ENCODE assay signal across 8 mouse cellular contexts in genomic region chr15:11035947-11036474, GRCm38 (mm10). TPM values are rescaled to one million over a fixed set of nuclear protein-coding genes. Genes with fewer than 3 reads are reported as not detected.
DNase-seq lines count a peak whose midpoint lies in the region; ATAC-seq and TF ChIP-seq lines count a peak whose summit lies in the region.

No protein-coding gene starts in this region.

- no peak for DNase-seq in heart, postnatal 4 days
- DNase-seq in liver, embryonic 14.5 days (ENCODE audit: low read depth in 3 of 3, low spot score in 3 of 3) = no peak
- DNase-seq in frontal cortex, postnatal 10 days (ENCODE audit: low spot score in 2 of 2) = no peak
- DNase-seq in testis, postnatal 10 days (ENCODE audit: low spot score) = no peak
- DNase-seq in thymus, postnatal 10 days (ENCODE audit: low spot score in 2 of 2) = no peak

- H3K9me3 ChIP-seq in heart, embryonic 12.5 days (replicated peaks) = no peaks in the 10 kb centered on the region
- no peaks in the 10 kb centered on the region for H3K9me3 ChIP-seq in E14TG2a.4 (ENCODE audit: low read length)
- H3K9me3 ChIP-seq in forebrain, embryonic 12.5 days = no peaks in the 10 kb centered on the region
- H3K9me3 ChIP-seq in liver, embryonic 14.5 days (ENCODE audit: control insufficient read depth, low read length) = no peaks in the 10 kb centered on the region

- no peaks in the 10 kb centered on the region for H3K36me3 ChIP-seq in heart, embryonic 12.5 days
- no peaks in the 10 kb centered on the region for H3K36me3 ChIP-seq in E14TG2a.4 (ENCODE audit: insufficient read depth, low read length)
- no peaks in the 10 kb centered on the region for H3K36me3 ChIP-seq in forebrain, embryonic 12.5 days (replicated peaks)
- H3K36me3 ChIP-seq in liver, embryonic 14.5 days (replicated peaks; ENCODE audit: control insufficient read depth, insufficient read depth, low read depth) = no peaks in the 10 kb centered on the region

- peaks cover 67% of the 10 kb centered on the region for H3K27me3 ChIP-seq in heart, embryonic 12.5 days (replicated peaks)
- H3K27me3 ChIP-seq in E14TG2a.4 (ENCODE audit: insufficient read depth, low read length) = peaks cover 77% of the 10 kb centered on the region
- peaks cover 52% of the 10 kb centered on the region for H3K27me3 ChIP-seq in forebrain, embryonic 12.5 days
- peaks cover 30% of the 10 kb centered on the region for H3K27me3 ChIP-seq in liver, embryonic 14.5 days (ENCODE audit: control insufficient read depth, insufficient read depth, low read length)

- peak overlapping the region; percentile 38 for H3K4me3 ChIP-seq in heart, embryonic 12.5 days
- peak overlapping the region; percentile 71 for H3K4me3 ChIP-seq in E14TG2a.4 (replicated peaks; ENCODE audit: low read length)
- H3K4me3 ChIP-seq in forebrain, embryonic 12.5 days (replicated peaks) = peak overlapping the region; percentile 36
- no peak overlapping the region for H3K4me3 ChIP-seq in liver, embryonic 14.5 days (ENCODE audit: insufficient read depth in 1 of 2, low read depth in 2 of 2, low read length in 2 of 2)

- H3K9ac ChIP-seq in heart, embryonic 12.5 days = no peak overlapping the region
- no peak overlapping the region for H3K9ac ChIP-seq in forebrain, embryonic 12.5 days
- H3K9ac ChIP-seq in liver, embryonic 14.5 days (replicated peaks) = no peak overlapping the region

- no peak for TF ChIP-seq EP300 in liver, embryonic 14.5 days (IDR thresholded peaks at IDR 0.05; ENCODE audit: low read depth)

- WGBS in heart, embryonic 12.5 days = 6% methylated on average over 34 of the region's 34 CpGs
- WGBS in forebrain, embryonic 12.5 days = 4% methylated on average over 34 of the region's 34 CpGs
- WGBS in liver, embryonic 14.5 days (ENCODE audit: insufficient replicate concordance) = 6% methylated on average over 34 of the region's 34 CpGs

- peaks cover 20% of the 10 kb centered on the region for H3K4me1 ChIP-seq in heart, embryonic 12.5 days (replicated peaks)
- peaks cover 33% of the 10 kb centered on the region for H3K4me1 ChIP-seq in E14TG2a.4 (replicated peaks; ENCODE audit: low read depth, low read length)
- peaks cover 22% of the 10 kb centered on the region for H3K4me1 ChIP-seq in forebrain, embryonic 12.5 days
- no peaks in the 10 kb centered on the region for H3K4me1 ChIP-seq in liver, embryonic 14.5 days (replicated peaks; ENCODE audit: control insufficient read depth in 2 of 2, insufficient read depth in 2 of 2, low read length in 1 of 2)

- no peak for ATAC-seq in heart, embryonic 12.5 days (ENCODE audit: insufficient number of reproducible peaks, low FRiP score)
- ATAC-seq in forebrain, embryonic 12.5 days (ENCODE audit: low FRiP score) = no peak; the same call in 1 of the 2 replicates
- ATAC-seq in liver, embryonic 14.5 days (ENCODE audit: insufficient read depth) = no peak

- peak overlapping the region; percentile 67 for H3K4me2 ChIP-seq in heart, embryonic 12.5 days
- H3K4me2 ChIP-seq in forebrain, embryonic 12.5 days = peak overlapping the region; percentile 57
- peak overlapping the region; percentile 37 for H3K4me2 ChIP-seq in liver, embryonic 14.5 days (ENCODE audit: low read depth)

- no peak for TF ChIP-seq CTCF in E14TG2a.4 (conservative IDR thresholded peaks at IDR 0.05; ENCODE audit: low read length)
- no peak for TF ChIP-seq CTCF in liver, embryonic 14.5 days (IDR thresholded peaks at IDR 0.05; ENCODE audit: low read depth)

- no peak overlapping the region for H3K27ac ChIP-seq in heart, embryonic 12.5 days (ENCODE audit: poor library complexity, severe bottlenecking)
- H3K27ac ChIP-seq in forebrain, embryonic 12.5 days = no peak overlapping the region
- no peak overlapping the region for H3K27ac ChIP-seq in liver, embryonic 14.5 days

RNA-seq across cellular contexts. Expression of gene Rxfp3, which starts 1.8 kb away (rescaled TPM):
- 0.06 TPM in 2 replicates for polyA plus RNA-seq in heart, embryonic 12.5 days (2016; fragmentation: Nextera tagmentation; extraction: Ambion mirVana)
- under 1 TPM; 0.05 to 0.09 TPM for total RNA-seq in heart, postnatal 4 days (2021)
- polyA plus RNA-seq in forebrain, embryonic 12.5 days (2016; fragmentation: Nextera tagmentation; extraction: Ambion mirVana) = 1.9 and 2.5 TPM in 2 replicates
- not detected in 2 replicates for polyA plus RNA-seq in liver, embryonic 14.5 days (2012; rRNA removed)
- polyA plus RNA-seq in liver, embryonic 14.5 days (2014; fragmentation: Nextera tagmentation; extraction: Ambion mirVana) = not detected in 2 replicates

RNA-seq across cellular contexts. Expression of gene Adamts12, which starts 28.6 kb away (rescaled TPM):
- 1.1 and 1.4 TPM in 2 replicates for polyA plus RNA-seq in heart, embryonic 12.5 days (2016; fragmentation: Nextera tagmentation; extraction: Ambion mirVana)
- total RNA-seq in heart, postnatal 4 days (2021) = 10 to 100 TPM; 16.4 to 18.4 TPM
- polyA plus RNA-seq in forebrain, embryonic 12.5 days (2016; fragmentation: Nextera tagmentation; extraction: Ambion mirVana) = 1.7 and 3.2 TPM in 2 replicates
- 0.28 and 0.47 TPM in 2 replicates for polyA plus RNA-seq in liver, embryonic 14.5 days (2012; rRNA removed)
- polyA plus RNA-seq in liver, embryonic 14.5 days (2014; fragmentation: Nextera tagmentation; extraction: Ambion mirVana) = 0.23 and 0.54 TPM in 2 replicates

RNA-seq across cellular contexts. Expression of gene Slc45a2, which starts 35.5 kb away (rescaled TPM):
- 0.08 TPM in 1 of 2 replicates, not detected in the other for polyA plus RNA-seq in heart, embryonic 12.5 days (2016; fragmentation: Nextera tagmentation; extraction: Ambion mirVana)
- total RNA-seq in heart, postnatal 4 days (2021) = under 1 TPM in 1 of 2 experiments, not detected in 1; 0.10 TPM
- polyA plus RNA-seq in forebrain, embryonic 12.5 days (2016; fragmentation: Nextera tagmentation; extraction: Ambion mirVana) = 0.13 and 0.17 TPM in 2 replicates
- polyA plus RNA-seq in liver, embryonic 14.5 days (2012; rRNA removed) = 0.01 TPM in 2 replicates
- 0.16 TPM in 1 of 2 replicates, not detected in the other for polyA plus RNA-seq in liver, embryonic 14.5 days (2014; fragmentation: Nextera tagmentation; extraction: Ambion mirVana)

RNA-seq across cellular contexts. Expression of gene Amacr, which starts 54.5 kb away (rescaled TPM):
- 13.2 and 13.8 TPM in 2 replicates for polyA plus RNA-seq in heart, embryonic 12.5 days (2016; fragmentation: Nextera tagmentation; extraction: Ambion mirVana)
- total RNA-seq in heart, postnatal 4 days (2021) = 10 to 100 TPM; 14.6 to 15.6 TPM
- polyA plus RNA-seq in forebrain, embryonic 12.5 days (2016; fragmentation: Nextera tagmentation; extraction: Ambion mirVana) = 5.5 and 10.0 TPM in 2 replicates
- 8.5 and 10.9 TPM in 2 replicates for polyA plus RNA-seq in liver, embryonic 14.5 days (2012; rRNA removed)
- 19.3 and 20.3 TPM in 2 replicates for polyA plus RNA-seq in liver, embryonic 14.5 days (2014; fragmentation: Nextera tagmentation; extraction: Ambion mirVana)

Comparison
In these comparisons a context has a peak if more than half of its experiments do, and no peak if none do; other contexts are left out.
1. H3K4me3 ChIP-seq: peak in heart, embryonic 12.5 days (single experiment), E14TG2a.4 (single experiment) and forebrain, embryonic 12.5 days (single experiment); none in liver, embryonic 14.5 days (0 of 2).
2. Peak in every context shown above with its lines, with median percentiles within 50 percentile points of each other: H3K4me2 ChIP-seq.